Mouse (Mus musculus) embryonic fibroblast, embryonic 13.5 days (primary cell): Measurements from ENCODE around the gene Fam124a. TPM values are rescaled to one million over a fixed set of nuclear protein-coding genes. Genes with fewer than 3 reads are reported as not detected.
"Not testable (repeated sequence)": the region's sequence is repeated elsewhere in the genome, so short reads cannot be mapped to it uniquely, and the experiment has no call there.

Source experiments
- H3K27ac ChIP-seq: 2 replicates; pipeline ENCODE4 v1.5.1; 2012; ENCODE audit warnings: low read length, control low read depth, inconsistent platforms; ENCODE audit not compliant: insufficient read depth
- H3K4me1 ChIP-seq: 2 replicates; pipeline ENCODE4 v1.6.1; 2011; ENCODE audit warnings: low read length; ENCODE audit not compliant: control insufficient read depth, insufficient read depth
- H3K4me3 ChIP-seq: 2 replicates; pipeline ENCODE4 v1.5.1; 2011; ENCODE audit warnings: mild to moderate bottlenecking, control low read depth, low read length; ENCODE audit not compliant: insufficient read depth
- CTCF ChIP-seq: IDR thresholded peaks from 2 replicates; pipeline ENCODE4 v1.5.1; 2011; ENCODE audit warnings: mild to moderate bottlenecking, control low read depth, low read length, moderate library complexity, borderline replicate concordance; ENCODE audit not compliant: insufficient read depth
- POLR2A ChIP-seq: IDR thresholded peaks from 2 replicates; pipeline ENCODE4 v1.6.1; 2011; ENCODE audit warnings: low read depth, mild to moderate bottlenecking, control low read depth, low read length, moderate library complexity
- polyA plus RNA-seq: library from polyadenylated mRNA; stranded (reverse); fragments of >200 nt; gene quantifications from 2 replicates; pipeline ENCODE4 v1.2.4, GENCODE M21; 2011; ENCODE audit warnings: low read depth; ENCODE audit not compliant: missing spikeins, insufficient read length

Fam124a gene
- polyA plus RNA-seq, 1 experiment, result 1.9 TPM

DNA sequence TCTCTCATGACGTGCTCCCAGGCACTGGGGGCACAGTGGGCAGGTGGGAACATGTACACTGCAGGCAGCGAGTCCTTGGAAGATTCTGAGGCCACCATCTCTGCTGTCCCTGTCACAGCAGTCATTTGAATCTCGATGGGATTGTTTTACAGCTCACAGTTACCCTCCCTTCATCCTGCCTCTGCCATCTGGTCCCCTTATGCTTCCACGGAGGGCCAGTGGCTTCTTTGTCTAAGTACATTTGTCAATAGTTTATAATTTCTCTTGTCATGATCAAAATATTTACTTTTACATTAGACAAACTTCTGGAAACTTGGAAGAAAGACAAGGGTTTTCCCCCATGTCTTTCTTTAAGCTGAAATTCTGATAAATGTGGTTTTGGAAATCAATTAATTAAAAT is 8.8 kb upstream of the Fam124a start:
- Histone ChIP-seq H3K4me3 (no peak overlapping the region), H3K4me1 (no peaks in the 10 kb centered on the region), H3K27ac (no peak overlapping the region)
- TF ChIP-seq CTCF (no peak), POLR2A (no peak)

DNA sequence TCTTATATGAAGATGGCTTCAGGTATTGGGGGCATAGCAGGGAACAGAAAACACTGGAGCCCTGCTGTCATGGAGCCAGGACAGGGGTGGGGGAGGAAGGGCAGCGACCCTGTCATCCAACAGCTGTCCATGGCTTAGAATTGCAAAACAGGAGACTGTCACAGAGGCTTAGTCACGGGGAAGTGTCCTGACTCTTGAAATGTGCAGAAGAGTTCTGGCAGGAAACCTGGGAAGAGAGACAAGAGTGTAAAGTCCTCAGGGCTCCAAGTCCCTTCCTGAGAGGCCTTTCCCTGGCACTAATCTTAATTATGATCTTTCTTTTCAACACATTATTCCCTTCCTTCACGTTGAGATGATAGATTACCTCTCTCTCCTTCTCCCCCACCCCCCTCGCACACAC is 5.4 kb upstream of the Fam124a start:
- Histone ChIP-seq H3K4me3 (no peak overlapping the region), H3K27ac (no peak overlapping the region), H3K4me1 (no peaks in the 10 kb centered on the region; the same call in 1 of the 2 replicates)
- TF ChIP-seq POLR2A, result no peak
- no peak for TF ChIP-seq CTCF

DNA sequence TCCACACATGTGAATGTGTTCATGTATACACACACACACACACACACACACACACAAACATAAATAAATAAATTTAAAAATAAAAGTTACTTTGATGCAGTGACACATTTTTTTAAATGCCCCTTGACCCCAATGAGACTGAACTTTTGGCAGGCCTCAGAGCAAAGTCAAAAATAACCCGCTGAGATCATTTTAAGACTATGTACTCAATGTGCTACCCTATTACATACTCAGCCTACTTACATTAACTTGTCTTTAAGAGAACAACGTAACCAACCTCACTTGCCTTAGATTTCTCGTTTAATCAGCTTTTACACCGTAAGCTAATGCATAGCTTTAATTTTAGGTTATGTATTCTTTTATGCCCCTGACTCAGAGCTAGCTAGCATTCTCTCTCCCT is 2.8 kb upstream of the Fam124a start:
- TF ChIP-seq POLR2A (no peak), CTCF (no peak)
- no peak overlapping the region for H3K4me3 ChIP-seq
- no peak overlapping the region for H3K27ac ChIP-seq
- H3K4me1 ChIP-seq, result no peaks in the 10 kb centered on the region; the same call in 1 of the 2 replicates

DNA sequence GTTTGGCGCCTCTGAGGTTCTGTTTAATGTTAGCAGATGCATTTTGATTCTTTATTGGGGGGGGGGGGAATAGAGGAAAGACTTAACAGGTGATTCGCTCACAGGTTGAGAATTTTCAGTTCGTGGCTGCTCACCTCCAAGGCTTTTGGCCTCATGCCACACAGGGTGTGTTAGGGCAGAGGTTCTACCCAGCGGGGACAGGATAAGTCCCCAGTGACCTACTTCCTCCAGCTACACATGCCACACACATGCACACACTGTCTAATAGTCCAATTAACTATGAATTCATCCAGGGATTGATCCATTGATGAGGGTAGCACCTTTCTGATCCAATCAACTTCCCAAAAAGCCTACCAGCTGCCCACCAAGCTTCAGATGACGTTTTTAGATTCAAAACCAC is 1.8 kb upstream of the Fam124a start:
- no peak overlapping the region for H3K27ac ChIP-seq
- no peak overlapping the region for H3K4me3 ChIP-seq
- no peak for TF ChIP-seq CTCF
- no peak for TF ChIP-seq POLR2A
- no peaks in the 10 kb centered on the region; the same call in 1 of the 2 replicates for H3K4me1 ChIP-seq

DNA sequence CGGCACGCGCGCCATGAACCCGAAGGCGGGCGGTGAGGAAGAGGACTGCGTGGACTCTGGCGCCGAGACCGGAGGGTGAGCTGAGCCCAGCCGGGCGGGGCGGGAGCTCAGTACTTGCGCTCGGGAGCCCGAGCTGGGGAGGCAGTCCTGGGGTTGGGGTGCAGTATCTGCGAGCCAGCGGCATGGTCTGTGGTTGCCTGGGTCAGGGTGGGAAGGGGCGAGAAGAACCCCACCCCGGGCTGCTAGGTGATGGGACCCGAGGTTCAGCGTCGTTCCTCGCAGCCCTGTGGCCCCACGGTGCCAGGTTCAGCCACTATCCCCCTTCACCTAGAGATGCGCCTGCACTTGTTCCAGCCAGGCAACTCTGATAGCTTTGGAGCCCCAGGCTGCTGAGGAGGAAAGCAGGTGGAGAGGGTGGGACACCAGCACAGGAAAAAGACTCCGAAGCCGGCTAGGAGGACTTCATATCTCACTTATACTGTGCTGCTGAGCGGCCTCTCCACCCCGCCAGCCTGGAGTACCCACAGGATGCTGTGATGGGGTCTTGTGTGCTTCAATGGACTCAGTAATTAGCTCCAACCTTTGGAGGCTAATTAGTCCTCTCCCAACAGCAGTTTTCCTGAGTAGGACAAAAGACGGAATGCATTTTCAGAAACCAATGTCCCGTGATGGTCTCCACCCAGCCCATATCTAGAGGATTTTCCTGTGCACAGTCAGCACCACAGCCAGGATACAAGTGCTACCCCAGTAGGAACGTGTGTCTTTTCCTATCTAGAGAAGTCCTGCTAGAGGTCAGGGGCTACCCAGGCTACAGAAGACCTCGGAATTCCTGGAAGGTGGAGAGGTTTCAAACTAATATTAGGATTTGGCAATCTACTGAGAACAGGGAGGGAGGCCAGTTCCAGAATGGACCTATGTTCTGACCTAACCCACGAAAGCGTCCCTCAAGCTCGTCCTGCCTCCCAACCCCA is 588 bp downstream of the Fam124a start:
- Histone ChIP-seq H3K27ac (no peak overlapping the region), H3K4me3 (peak overlapping the region; percentile 56)
- TF ChIP-seq POLR2A, result no peak

DNA sequence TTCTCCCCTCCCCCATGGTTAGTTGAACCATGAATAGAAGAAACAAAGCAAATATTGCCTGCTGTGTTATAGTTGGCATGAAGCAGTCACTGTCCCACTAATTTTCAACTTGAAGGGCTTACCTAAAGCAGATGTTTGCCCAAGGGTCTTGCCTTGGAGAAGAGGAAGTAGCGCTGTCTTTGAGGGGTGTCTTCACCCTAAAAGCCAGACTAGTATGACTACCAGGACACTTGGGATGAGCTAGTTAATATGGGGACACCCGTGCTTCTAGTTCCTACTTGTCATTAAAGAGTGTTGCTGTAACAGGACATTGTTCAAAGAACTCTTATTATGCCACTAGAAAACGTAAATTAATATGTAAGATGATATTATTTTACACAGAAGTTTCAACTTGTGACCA is 1.6 kb downstream of the Fam124a start:
- Histone ChIP-seq H3K4me1 (no peaks in the 10 kb centered on the region; the same call in 1 of the 2 replicates), H3K27ac (no peak overlapping the region), H3K4me3 (no peak overlapping the region)
- no peak for TF ChIP-seq POLR2A
- no peak for TF ChIP-seq CTCF

More for the DNA sequence above, 588 bp downstream of the Fam124a start:
- H3K4me1 ChIP-seq, result no peaks in the 10 kb centered on the region; the same call in 1 of the 2 replicates

DNA sequence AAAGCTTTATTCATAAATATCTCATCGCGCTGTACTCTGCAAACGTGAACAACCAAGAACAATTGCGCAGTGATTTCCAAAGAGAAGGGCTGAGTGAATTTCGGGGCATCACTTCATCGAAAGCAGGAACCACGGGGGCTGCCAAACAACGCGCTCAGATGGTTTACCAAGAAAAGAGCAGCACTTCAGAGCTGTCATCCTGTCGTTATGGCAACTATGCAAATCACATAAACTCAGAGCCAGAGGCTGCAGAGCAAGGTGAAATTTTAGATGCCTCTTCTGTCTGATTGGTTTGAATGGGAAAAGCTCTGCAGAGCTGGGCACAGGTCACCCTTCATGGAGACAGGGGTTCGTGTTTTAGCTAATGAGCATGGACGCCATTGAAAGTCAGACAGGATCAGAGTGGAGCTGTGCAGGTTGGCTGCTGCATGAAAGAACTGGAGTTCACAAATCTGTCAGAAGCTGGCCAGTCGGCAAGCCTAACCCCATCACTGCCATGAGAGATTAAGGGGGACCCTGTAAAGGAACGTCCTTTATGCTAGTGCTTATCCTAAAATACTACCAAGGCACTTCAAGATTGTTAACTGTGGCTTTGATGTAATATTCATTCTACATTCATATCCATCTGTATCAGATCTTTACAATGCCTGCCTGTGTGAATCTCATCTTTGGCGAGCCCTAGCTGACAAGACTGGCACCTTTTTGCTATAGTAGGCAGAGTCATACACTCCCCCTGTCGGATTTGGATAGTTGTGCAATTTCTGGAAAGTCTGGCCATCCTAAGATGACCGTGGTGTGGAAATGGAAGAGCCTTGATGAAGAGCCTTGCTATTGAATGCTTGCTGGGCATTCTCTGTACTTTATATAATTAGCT is 6.6 kb downstream of the Fam124a start:
- Histone ChIP-seq H3K27ac (no peak overlapping the region), H3K4me3 (no peak overlapping the region), H3K4me1 (no peaks in the 10 kb centered on the region)
- TF ChIP-seq POLR2A, result no peak
- no peak for TF ChIP-seq CTCF

DNA sequence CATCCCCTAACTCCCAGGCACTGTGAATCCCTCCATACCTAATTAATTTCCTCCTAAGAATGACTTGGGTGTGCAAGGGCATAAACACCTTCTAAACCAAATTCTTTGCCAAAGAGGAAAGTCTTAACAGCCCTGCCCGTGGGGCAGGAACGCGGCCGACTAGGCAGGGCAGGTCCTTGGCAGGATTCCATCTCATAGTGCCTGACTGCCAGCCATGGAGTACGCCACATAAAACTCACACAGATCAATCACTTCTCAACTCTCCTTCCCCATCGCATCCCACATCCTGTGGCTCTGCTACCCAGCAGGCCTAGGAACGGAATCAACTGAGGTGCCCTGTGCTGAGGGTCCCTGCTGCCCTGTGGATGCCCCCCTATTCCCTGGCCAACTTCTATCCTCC is 8.1 kb downstream of the Fam124a start:
- TF ChIP-seq CTCF (no peak), POLR2A (no peak)
- H3K4me3 ChIP-seq, result no peak overlapping the region
- H3K27ac ChIP-seq, result no peak overlapping the region
- H3K4me1 ChIP-seq, result no peaks in the 10 kb centered on the region

DNA sequence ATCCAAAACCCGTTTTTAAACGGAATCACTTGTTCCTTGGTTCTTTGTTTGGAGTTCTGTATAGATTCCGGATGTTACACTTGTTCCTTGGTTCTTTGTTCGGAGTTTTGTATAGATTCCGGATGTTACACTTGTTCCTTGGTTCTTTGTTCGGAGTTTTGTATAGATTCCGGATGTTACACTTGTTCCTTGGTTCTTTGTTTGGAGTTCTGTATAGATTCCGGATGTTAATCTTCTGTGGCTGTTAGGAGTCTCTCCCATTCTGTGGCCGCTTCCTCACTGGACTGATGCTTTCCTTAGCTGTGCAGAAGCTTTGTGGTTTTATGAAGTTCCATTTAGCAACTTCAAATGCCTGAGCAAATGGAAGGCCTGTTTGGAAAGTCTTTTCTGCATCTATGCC is 11.3 kb downstream of the Fam124a start, which contains the start of gene Gm4131:
Gene Gm4131 (minus strand): TSS at position 101 of the 400 bp plus-strand sequence.
- H3K27ac ChIP-seq, H3K4me3 ChIP-seq: not testable (repeated sequence)
- peaks cover 10% of the 10 kb centered on the region; the same call in 1 of the 2 replicates for H3K4me1 ChIP-seq

DNA sequence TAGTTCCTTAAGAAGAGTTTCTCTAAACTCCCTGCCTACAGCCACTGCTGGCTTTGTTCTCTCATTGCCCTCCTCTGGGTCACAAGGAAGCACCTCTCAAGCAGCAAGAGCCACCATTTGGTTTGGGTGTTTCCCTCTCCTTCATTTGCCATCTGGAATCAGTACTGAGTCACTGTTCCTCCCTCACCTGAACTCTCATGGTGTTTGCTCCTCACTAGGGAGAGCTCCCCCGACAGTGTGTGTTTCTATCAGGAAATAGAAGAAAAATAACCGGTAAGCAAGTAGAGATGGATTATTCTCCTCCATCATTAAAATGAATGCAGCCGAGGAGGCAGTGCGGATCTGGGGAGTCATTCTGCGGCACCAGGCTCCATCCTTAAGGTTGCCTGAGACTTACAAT is 13.9 kb downstream of the Fam124a start:
- TF ChIP-seq CTCF, result no peak
- no peak for TF ChIP-seq POLR2A

More for the DNA sequence above, 13.9 kb downstream of the Fam124a start:
- H3K27ac ChIP-seq, result no peak overlapping the region
- H3K4me3 ChIP-seq, result no peak overlapping the region
- H3K4me1 ChIP-seq, result peaks cover 10% of the 10 kb centered on the region; the same call in 1 of the 2 replicates
